Mouse (Mus musculus): ENCODE data around the gene Mup1.
"Not testable (repeated sequence)": the region's sequence is repeated elsewhere in the genome, so short reads cannot be mapped to it uniquely, and the experiment has no call there.

The Mup1 gene

DNA sequence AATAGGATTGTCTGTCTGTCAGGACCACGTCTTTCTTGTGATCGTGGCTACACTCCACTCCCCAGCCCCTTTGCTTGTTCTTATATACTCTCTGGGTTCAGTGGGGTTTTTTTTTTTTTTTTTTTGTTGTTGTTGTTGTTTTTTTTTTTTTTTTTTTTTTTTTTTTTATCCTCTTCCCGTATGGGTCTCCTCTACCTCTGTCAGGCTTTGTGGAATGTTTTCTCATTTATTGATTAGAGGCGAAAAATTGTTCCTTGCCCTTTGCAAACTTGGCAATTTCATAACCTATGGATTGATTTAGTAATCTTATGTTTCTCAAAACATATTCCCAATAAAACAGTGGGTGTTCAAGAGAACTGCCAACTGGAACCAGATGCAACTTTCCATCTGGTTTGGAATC lies at the start of gene Mup1:
Mup1 (minus strand) TSS at position 101 of the 400 bp plus-strand sequence.
- DNase-seq (ENCODE audit: low read depth): not testable (repeated sequence)

Data from 416B (cell line).